Mouse (Mus musculus) MEL (cell line): ENCODE results near the gene Gm48551. TPM values are rescaled to one million over a fixed set of nuclear protein-coding genes. Genes with fewer than 3 reads are reported as not detected.

Source experiments
- DNase-seq: peaks from one replicate; pipeline ENCODE4 v3.0.0; 2011; ENCODE audit warnings: low read depth, low spot score
- H3K27ac ChIP-seq: 2 replicates; pipeline ENCODE4 v1.5.1; 2012; ENCODE audit warnings: low read depth, mild to moderate bottlenecking, control low read depth, low read length, moderate library complexity; ENCODE audit not compliant: control insufficient read depth
- H3K27me3 ChIP-seq, 2 experiments: fragments of 150-350 bp in 1 of 2; sonication (generic) in 1 of 2; 2 replicates each; pipeline ENCODE4 v1.6.1; 2012; ENCODE audit warnings: low read length in 2 of 2, mild to moderate bottlenecking in 2 of 2, improper control_type of control experiment in 1 of 2, moderate library complexity in 1 of 2; ENCODE audit not compliant: insufficient read depth in 2 of 2, control insufficient read depth in 1 of 2
- H3K36me3 ChIP-seq, 2 experiments: 2 replicates each; pipeline ENCODE4 v1.6.1; 2012 to 2014; ENCODE audit warnings: low read length in 2 of 2, improper control_type of control experiment in 1 of 2, inconsistent platforms in 1 of 2, mild to moderate bottlenecking in 1 of 2; ENCODE audit not compliant: insufficient read depth in 2 of 2, control insufficient read depth in 1 of 2
- H3K4me1 ChIP-seq, 2 experiments: fragments of 150-350 bp in 1 of 2; sonication (generic) in 1 of 2; 2 replicates each; pipeline ENCODE4 v1.6.1; 2012; ENCODE audit warnings: low read length in 2 of 2, improper control_type of control experiment in 1 of 2, mild to moderate bottlenecking in 1 of 2; ENCODE audit not compliant: insufficient read depth in 2 of 2, control insufficient read depth in 1 of 2
- H3K4me3 ChIP-seq, 2 experiments: fragments of 150-350 bp in 1 of 2; sonication (generic) in 1 of 2; 2 replicates each; pipeline ENCODE4 v1.5.1; 2012; ENCODE audit warnings: low read depth in 2 of 2, low read length in 2 of 2, mild to moderate bottlenecking in 2 of 2, moderate library complexity in 2 of 2, control low read depth in 1 of 2, improper control_type of control experiment in 1 of 2; ENCODE audit not compliant: control insufficient read depth in 1 of 2, insufficient read depth in 1 of 2
- H3K79me2 ChIP-seq: 2 replicates; pipeline ENCODE4 v1.6.1; 2012; ENCODE audit warnings: mild to moderate bottlenecking, low read length, moderate library complexity; ENCODE audit not compliant: control insufficient read depth, poor library complexity, insufficient read depth
- H3K9ac ChIP-seq: 2 replicates; pipeline ENCODE4 v1.6.1; 2012; ENCODE audit warnings: low read depth, mild to moderate bottlenecking, control low read depth, low read length, moderate library complexity; ENCODE audit not compliant: control insufficient read depth, poor library complexity, severe bottlenecking
- H3K9me3 ChIP-seq: fragments of 150-350 bp; sonication (generic); replicated peaks from 2 replicates; pipeline ENCODE4 v1.6.1; 2012; ENCODE audit warnings: mild to moderate bottlenecking, low read length, improper control_type of control experiment, moderate library complexity; ENCODE audit not compliant: insufficient read depth
- BHLHE40 ChIP-seq: IDR thresholded peaks from 2 replicates; pipeline ENCODE4 v1.6.1; 2012; ENCODE audit warnings: low read depth, mild to moderate bottlenecking, inconsistent platforms, low read length, improper control_type of control experiment, borderline replicate concordance
- CHD1 ChIP-seq: IDR thresholded peaks from 2 replicates; pipeline ENCODE4 v1.6.1; 2012; ENCODE audit warnings: low read depth, mild to moderate bottlenecking, inconsistent platforms, low read length, improper control_type of control experiment
- CTCF ChIP-seq, 3 experiments: IDR thresholded peaks in 2 of 3; conservative IDR thresholded peaks in 1 of 3; 2 replicates each; pipeline ENCODE4 v1.5.1; 2011 to 2012; ENCODE audit warnings: low read length in 3 of 3, low read depth in 2 of 3, mild to moderate bottlenecking in 2 of 3, improper control_type of control experiment in 1 of 3, inconsistent platforms in 1 of 3, mixed read lengths in 1 of 3, moderate library complexity in 1 of 3; ENCODE audit not compliant: control insufficient read depth in 1 of 3, insufficient read depth in 1 of 3, poor library complexity in 1 of 3, severe bottlenecking in 1 of 3
- ELF1 ChIP-seq: IDR thresholded peaks from 2 replicates; pipeline ENCODE4 v1.6.1; 2014; ENCODE audit warnings: low read depth, mild to moderate bottlenecking, inconsistent platforms, low read length, improper control_type of control experiment, moderate library complexity
- EP300 ChIP-seq, 2 experiments: IDR thresholded peaks; 2 replicates each; pipeline ENCODE4 v1.6.1; 2011; ENCODE audit warnings: improper control_type of control experiment in 2 of 2, low read length in 2 of 2, low read depth in 1 of 2, mild to moderate bottlenecking in 1 of 2
- ETS1 ChIP-seq: IDR thresholded peaks from 2 replicates; pipeline ENCODE4 v1.6.1; 2012; ENCODE audit warnings: low read depth, mild to moderate bottlenecking, inconsistent platforms, low read length, improper control_type of control experiment, moderate library complexity
- GABPA ChIP-seq: IDR thresholded peaks from 2 replicates; pipeline ENCODE4 v1.6.1; 2012; ENCODE audit warnings: low read depth, mild to moderate bottlenecking, inconsistent platforms, low read length, improper control_type of control experiment, moderate library complexity
- HCFC1 ChIP-seq: IDR thresholded peaks from 2 replicates; pipeline ENCODE4 v1.6.1; 2012; ENCODE audit warnings: low read depth, mild to moderate bottlenecking, inconsistent platforms, low read length, improper control_type of control experiment, moderate library complexity
- JUND ChIP-seq: IDR thresholded peaks from 2 replicates; pipeline ENCODE4 v1.6.1; 2011; ENCODE audit warnings: low read depth, mild to moderate bottlenecking, improper control_type of control experiment, low read length
- KAT2A ChIP-seq: conservative IDR thresholded peaks from 2 replicates; pipeline ENCODE4 v1.6.1; 2012; ENCODE audit warnings: low read depth, low read length, improper control_type of control experiment, inconsistent platforms
- MAFK ChIP-seq: IDR thresholded peaks from 2 replicates; pipeline ENCODE4 v1.6.1; 2011; ENCODE audit warnings: low read depth, mild to moderate bottlenecking, low read length, improper control_type of control experiment, borderline replicate concordance
- MAX ChIP-seq: IDR thresholded peaks from 2 replicates; pipeline ENCODE4 v1.6.1; 2011; ENCODE audit warnings: low read length, improper control_type of control experiment
- MAZ ChIP-seq: IDR thresholded peaks from 2 replicates; pipeline ENCODE4 v1.6.1; 2012; ENCODE audit warnings: low read depth, mild to moderate bottlenecking, inconsistent platforms, low read length, improper control_type of control experiment
- MEF2A ChIP-seq: IDR thresholded peaks from 2 replicates; pipeline ENCODE4 v1.6.1; 2014; ENCODE audit warnings: low read depth, mild to moderate bottlenecking, inconsistent platforms, low read length, improper control_type of control experiment; ENCODE audit not compliant: poor library complexity, insufficient replicate concordance, severe bottlenecking; ENCODE audit errors: extremely low read depth
- MXI1 ChIP-seq: IDR thresholded peaks from 2 replicates; pipeline ENCODE4 v1.6.1; 2011; ENCODE audit warnings: mild to moderate bottlenecking, low read depth, low read length, improper control_type of control experiment
- MYB ChIP-seq: IDR thresholded peaks from 2 replicates; pipeline ENCODE4 v1.6.1; 2011; ENCODE audit warnings: mild to moderate bottlenecking, low read depth, low read length, improper control_type of control experiment
- NRF1 ChIP-seq: IDR thresholded peaks from 2 replicates; pipeline ENCODE4 v1.6.1; 2014; ENCODE audit warnings: low read depth, mild to moderate bottlenecking, inconsistent platforms, low read length, improper control_type of control experiment, moderate library complexity; ENCODE audit not compliant: poor library complexity, insufficient read depth, severe bottlenecking
- POLR2AphosphoS5 ChIP-seq: IDR thresholded peaks from 2 replicates; pipeline ENCODE4 v1.6.1; 2012; ENCODE audit warnings: low read depth, borderline replicate concordance, mild to moderate bottlenecking, inconsistent platforms, low read length, moderate library complexity, mixed read lengths
- RCOR1 ChIP-seq: IDR thresholded peaks from 2 replicates; pipeline ENCODE4 v1.6.1; 2012; ENCODE audit warnings: low read depth, mild to moderate bottlenecking, inconsistent platforms, low read length, improper control_type of control experiment
- SIN3A ChIP-seq: IDR thresholded peaks from 2 replicates; pipeline ENCODE4 v1.6.1; 2012; ENCODE audit warnings: low read length, improper control_type of control experiment, inconsistent platforms
- USF1 ChIP-seq: IDR thresholded peaks from 2 replicates; pipeline ENCODE4 v1.6.1; 2014; ENCODE audit warnings: low read depth, mild to moderate bottlenecking, inconsistent platforms, low read length, improper control_type of control experiment, moderate library complexity
- ZMIZ1 ChIP-seq: IDR thresholded peaks from 2 replicates; pipeline ENCODE4 v1.6.1; 2012; ENCODE audit warnings: low read depth, mild to moderate bottlenecking, inconsistent platforms, low read length, improper control_type of control experiment, moderate library complexity
- ZNF384 ChIP-seq: IDR thresholded peaks from 2 replicates; pipeline ENCODE4 v1.6.1; 2012; ENCODE audit warnings: low read depth, mild to moderate bottlenecking, inconsistent platforms, low read length, improper control_type of control experiment
- polyA plus RNA-seq, 2 experiments: library from polyadenylated mRNA; stranded (reverse) in 1 of 2; unstranded in 1 of 2; fragments of >175 nt in 1 of 2; fragments of >200 nt in 1 of 2; gene quantifications; 2 replicates each; pipeline versions ENCODE4 v1.2.1 to v1.2.4; 2012; ENCODE audit warnings: low replicate concordance in 2 of 2, low read depth in 1 of 2; ENCODE audit not compliant: insufficient read length in 2 of 2, insufficient read depth in 1 of 2, missing spikeins in 1 of 2
- total RNA-seq: library from RNA; depleted of rRNA; stranded (reverse); fragments of 300-350 nt; gene quantifications from 2 replicates; pipeline ENCODE4 v1.2.3, GENCODE M21; 2012

Gene Gm48551
- total and polyA plus RNA-seq, 3 experiments = 0.62 to 2.6 TPM; not detected in 1

DNA sequence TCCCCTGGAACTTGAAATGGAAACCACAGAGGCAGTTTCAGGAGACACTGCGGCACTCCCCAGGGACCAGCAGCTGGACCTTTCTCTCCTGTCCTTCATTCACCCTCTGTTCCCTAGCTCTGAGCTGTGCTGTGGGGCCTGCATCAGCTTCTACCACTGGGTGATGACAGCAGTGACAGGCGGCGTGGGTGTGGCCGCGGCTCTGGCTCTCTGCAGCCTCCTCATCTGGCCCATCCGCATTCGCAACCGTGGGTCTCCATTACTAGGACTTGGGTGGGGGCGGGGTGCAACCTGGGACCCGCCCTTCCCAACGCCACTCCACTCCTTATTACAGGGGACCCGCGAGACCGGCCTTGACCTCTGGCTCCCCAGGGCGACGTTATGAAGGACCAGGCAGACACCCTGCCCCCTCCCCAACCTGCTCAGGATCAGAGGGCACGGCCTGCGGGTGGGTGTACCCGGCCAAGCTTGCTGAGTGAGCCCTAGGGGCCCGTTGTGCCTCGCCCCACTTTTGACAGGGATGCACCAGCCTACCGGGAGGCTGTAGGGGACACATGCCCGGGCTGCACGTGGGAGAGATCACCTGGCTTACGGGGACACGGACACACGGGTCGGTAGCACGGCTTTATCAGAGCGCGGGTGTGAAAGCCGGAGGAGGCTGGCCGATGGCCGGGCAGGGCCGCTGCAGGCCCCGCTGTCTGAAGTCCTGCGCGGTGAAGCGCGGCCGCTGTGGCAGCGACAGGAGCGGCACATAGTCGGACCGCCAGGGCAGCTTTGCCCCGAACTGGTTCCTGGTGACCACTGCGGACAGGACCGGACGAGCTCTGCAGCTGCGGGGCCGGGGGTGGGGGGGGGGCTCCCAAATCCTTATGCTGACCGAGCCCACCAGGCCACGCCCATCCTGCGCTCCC, 20.6 kb upstream of the Gm48551 start:
- no peak overlapping the region for H3K9ac ChIP-seq
- H3K27me3 ChIP-seq = no peaks in the 10 kb centered on the region
- no peak for DNase-seq
- no peak overlapping the region for H3K27ac ChIP-seq
- H3K4me3 ChIP-seq = no peak overlapping the region
- TF ChIP-seq USF1 (no peak), ELF1 (no peak), ZNF384 (no peak), GABPA (no peak), ZMIZ1 (no peak), BHLHE40 (no peak), MXI1 (no peak), MEF2A (no peak), NRF1 (no peak), EP300 (IDR thresholded peaks at IDR 0.05; ENCODE audit: low read depth in 1 of 2, low read length in 2 of 2) (no peak), RCOR1 (no peak), MAFK (no peak), ETS1 (no peak)
- H3K4me1 ChIP-seq = peaks cover 0 to 11% of the 10 kb centered on the region in 2 experiments; a peak in 2 of 4 replicates
- H3K36me3 ChIP-seq = peaks cover 0 to 4% of the 10 kb centered on the region in 2 experiments; a peak in 2 of 4 replicates
- H3K79me2 ChIP-seq = peaks cover 12% of the 10 kb centered on the region
- no peaks in the 10 kb centered on the region for H3K9me3 ChIP-seq

DNA sequence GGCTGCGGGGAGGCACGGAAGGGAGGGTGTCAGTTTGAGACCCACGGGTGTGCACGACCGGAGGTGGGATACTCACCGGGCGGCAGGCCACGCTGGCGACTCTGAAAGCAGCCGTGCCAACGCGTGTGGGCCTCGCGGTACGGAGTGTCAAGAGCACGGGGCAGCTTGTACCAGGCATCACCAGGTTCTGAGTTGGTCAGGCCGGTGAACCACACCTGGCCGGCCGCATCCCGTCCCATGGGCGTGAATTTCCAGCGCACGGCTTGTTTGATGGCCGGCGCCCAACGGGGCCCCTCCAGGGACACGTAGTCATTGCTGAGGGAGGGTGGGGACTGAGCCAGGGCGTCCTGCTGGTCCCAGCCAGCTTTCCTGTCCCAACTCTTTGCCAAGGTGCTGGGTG, 19.6 kb upstream of the Gm48551 start:
- H3K79me2 ChIP-seq = peaks cover 3% of the 10 kb centered on the region; the same call in 1 of the 2 replicates
- peaks cover 0 to 3% of the 10 kb centered on the region in 2 experiments; a peak in 1 of 4 replicates for H3K36me3 ChIP-seq
- no peak for DNase-seq
- peaks cover 0 to 5% of the 10 kb centered on the region in 2 experiments; a peak in 1 of 4 replicates for H3K4me1 ChIP-seq
- H3K27ac ChIP-seq = no peak overlapping the region
- H3K4me3 ChIP-seq = no peak overlapping the region
- H3K9ac ChIP-seq = no peak overlapping the region
- no peaks in the 10 kb centered on the region for H3K27me3 ChIP-seq
- TF ChIP-seq ZNF384 = no peak
- TF ChIP-seq HCFC1 = no peak
- no peak for TF ChIP-seq MAFK
- no peak for TF ChIP-seq MAZ
- no peak for TF ChIP-seq CTCF (IDR thresholded peaks at IDR 0.05 in 2 of 3, conservative IDR thresholded peaks at IDR 0.05 in 1 of 3; ENCODE audit: control insufficient read depth in 1 of 3, insufficient read depth in 1 of 3, low read depth in 2 of 3, low read length in 3 of 3, poor library complexity in 1 of 3, severe bottlenecking in 1 of 3)
- no peak for TF ChIP-seq MAX
- TF ChIP-seq EP300 (IDR thresholded peaks at IDR 0.05; ENCODE audit: low read depth in 1 of 2, low read length in 2 of 2) = no peak
- TF ChIP-seq CHD1 = no peak
- TF ChIP-seq SIN3A = no peak
- no peak; the same call in 1 of the 2 replicates for TF ChIP-seq ZMIZ1
- TF ChIP-seq JUND = no peak
- no peak for TF ChIP-seq KAT2A
- TF ChIP-seq POLR2AphosphoS5 = no peak
- TF ChIP-seq GABPA = no peak
- no peak for TF ChIP-seq MYB
- no peaks in the 10 kb centered on the region for H3K9me3 ChIP-seq
